Mouse (Mus musculus) liver, embryonic 14.5 days (tissue): Measurements from ENCODE around the gene Amn1. TPM values are rescaled to one million over a fixed set of nuclear protein-coding genes. Genes with fewer than 3 reads are reported as not detected.

ENCODE experiments used
- ATAC-seq: fragments of 200-750 bp; cut with Nextera tagmentation; 2 replicates; pipeline ENCODE4 v1.8.0; 2017; ENCODE audit warnings: moderate number of reproducible peaks, mild to moderate bottlenecking, moderate library complexity; ENCODE audit not compliant: insufficient read depth
- DNase-seq, 3 experiments: peaks; one replicate each; pipeline ENCODE4 v3.0.0-alpha.2; 2012 to 2013; ENCODE audit warnings: low read depth in 3 of 3, low spot score in 3 of 3
- H3K27ac ChIP-seq: fragments of 300-500 bp; sonication (generic); 2 replicates; pipeline ENCODE4 v1.5.1; 2014; ENCODE audit warnings: moderate library complexity, mild to moderate bottlenecking, control low read depth, inconsistent platforms
- H3K27me3 ChIP-seq: fragments of 300-500 bp; sonication (generic); 2 replicates; pipeline ENCODE4 v1.6.1; 2014; ENCODE audit warnings: mild to moderate bottlenecking, low read length, moderate library complexity; ENCODE audit not compliant: control insufficient read depth, insufficient read depth
- H3K36me3 ChIP-seq: fragments of 300-500 bp; sonication (generic); replicated peaks from 2 replicates; pipeline ENCODE4 v1.6.1; 2014; ENCODE audit warnings: low read depth; ENCODE audit not compliant: control insufficient read depth, insufficient read depth
- H3K4me1 ChIP-seq, 2 experiments: fragments of 200-500 bp in 1 of 2; fragments of 300-500 bp in 1 of 2; sonication (generic) in 1 of 2; replicated peaks; 2 replicates each; pipeline ENCODE4 v1.6.1; 2012 to 2014; ENCODE audit warnings: antibody characterized with exemption in 1 of 2, inconsistent platforms in 1 of 2, low read length in 1 of 2; ENCODE audit not compliant: control insufficient read depth in 2 of 2, insufficient read depth in 2 of 2
- H3K4me2 ChIP-seq: fragments of 300-500 bp; sonication (generic); 2 replicates; pipeline ENCODE4 v1.6.1; 2014; ENCODE audit warnings: low read depth, mild to moderate bottlenecking, control low read depth, moderate library complexity
- H3K4me3 ChIP-seq, 2 experiments: fragments of 200-500 bp in 1 of 2; fragments of 300-500 bp in 1 of 2; sonication (generic) in 1 of 2; 2 replicates each; pipeline ENCODE4 v1.5.1; 2012 to 2014; ENCODE audit warnings: low read depth in 2 of 2, low read length in 2 of 2, mild to moderate bottlenecking in 2 of 2, control low read depth in 1 of 2, inconsistent platforms in 1 of 2, moderate library complexity in 1 of 2; ENCODE audit not compliant: insufficient read depth in 1 of 2
- H3K9ac ChIP-seq: fragments of 300-500 bp; sonication (generic); replicated peaks from 2 replicates; pipeline ENCODE4 v1.6.1; 2014; ENCODE audit warnings: mild to moderate bottlenecking, control low read depth, moderate library complexity
- H3K9me3 ChIP-seq: fragments of 300-500 bp; sonication (generic); 2 replicates; pipeline ENCODE4 v1.6.1; 2016; ENCODE audit warnings: low read length, mixed read lengths; ENCODE audit not compliant: control insufficient read depth
- CTCF ChIP-seq: IDR thresholded peaks from 2 replicates; pipeline ENCODE4 v1.5.1; 2016; ENCODE audit warnings: antibody characterized with exemption, low read depth, control low read depth
- EP300 ChIP-seq: IDR thresholded peaks from 2 replicates; pipeline ENCODE4 v1.6.1; 2016; ENCODE audit warnings: antibody characterized with exemption, low read depth
- WGBS: fragments of 180-500 bp; shearing (Covaris S2); extraction: QIAGEN DNeasy Blood & Tissue Kit; methylation state at CpG from one replicate; pipeline ENCODE4 v1.1.7; 2014; ENCODE audit not compliant: insufficient replicate concordance; 5-methylcytosine and 5-hydroxymethylcytosine counted together
- polyA plus RNA-seq, 2 experiments: library from polyadenylated mRNA; depleted of rRNA in 1 of 2; stranded (reverse) in 1 of 2; unstranded in 1 of 2; fragments of >200 nt; fragmentation: Nextera tagmentation in 1 of 2; extraction: Ambion mirVana in 1 of 2; gene quantifications; 2 replicates each; pipeline versions ENCODE4 v1.2.1 to v1.2.3; 2012 to 2014

The Amn1 gene
- polyA plus RNA-seq, 2 experiments, result 2.9 to 5.2 TPM

DNA sequence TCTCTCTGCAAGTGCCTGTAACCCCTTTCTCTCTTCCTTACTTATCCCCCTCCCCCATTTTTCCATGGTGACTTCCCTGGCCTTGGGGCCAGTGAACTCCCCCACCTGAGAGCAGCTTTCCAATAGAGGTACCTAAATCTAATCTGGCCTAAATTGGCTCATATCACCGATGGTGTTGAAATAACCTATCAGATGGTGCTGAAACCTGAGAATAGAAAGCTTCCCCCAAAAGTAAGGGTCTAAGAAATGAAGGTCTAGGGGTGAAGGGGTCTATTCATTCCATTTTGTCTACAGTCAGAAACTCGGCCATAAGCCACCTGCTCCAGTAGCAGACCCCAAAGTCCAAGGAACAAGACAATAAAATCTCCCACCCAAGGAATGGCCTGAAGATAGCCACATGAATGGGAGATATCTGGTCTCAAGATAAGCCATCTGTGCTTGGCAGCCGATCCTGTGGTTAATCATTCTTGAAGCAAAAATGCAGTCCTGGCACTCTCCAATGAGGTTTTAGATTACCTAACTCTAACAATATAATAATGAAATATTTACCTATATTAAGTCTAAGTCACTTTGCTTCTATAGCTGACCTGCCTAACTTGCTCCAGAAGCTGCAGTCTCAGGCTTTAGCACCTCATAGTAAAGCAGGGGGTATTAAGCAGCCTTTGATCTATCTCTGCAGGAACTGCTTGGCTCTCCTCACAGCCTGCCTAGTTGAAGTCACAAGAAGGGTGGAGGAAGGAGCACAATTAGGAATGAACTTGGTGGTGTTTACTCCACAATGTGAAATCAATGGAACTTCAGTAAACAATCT, 33.3 kb downstream of the Amn1 start:
- Histone ChIP-seq H3K36me3 (no peaks in the 10 kb centered on the region), H3K4me1 (peaks cover 3 to 14% of the 10 kb centered on the region in 2 experiments; a peak in 2 of 4 replicates), H3K27ac (no peak overlapping the region), H3K4me2 (no peak overlapping the region), H3K27me3 (no peaks in the 10 kb centered on the region), H3K9me3 (no peaks in the 10 kb centered on the region), H3K4me3 (no peak overlapping the region), H3K9ac (no peak overlapping the region; the same call in 1 of the 2 replicates)
- no peak for DNase-seq
- WGBS, result 25% methylated on average over 3 of the region's 3 CpGs
- no peak for TF ChIP-seq CTCF
- TF ChIP-seq EP300, result no peak
- no peak for ATAC-seq

DNA sequence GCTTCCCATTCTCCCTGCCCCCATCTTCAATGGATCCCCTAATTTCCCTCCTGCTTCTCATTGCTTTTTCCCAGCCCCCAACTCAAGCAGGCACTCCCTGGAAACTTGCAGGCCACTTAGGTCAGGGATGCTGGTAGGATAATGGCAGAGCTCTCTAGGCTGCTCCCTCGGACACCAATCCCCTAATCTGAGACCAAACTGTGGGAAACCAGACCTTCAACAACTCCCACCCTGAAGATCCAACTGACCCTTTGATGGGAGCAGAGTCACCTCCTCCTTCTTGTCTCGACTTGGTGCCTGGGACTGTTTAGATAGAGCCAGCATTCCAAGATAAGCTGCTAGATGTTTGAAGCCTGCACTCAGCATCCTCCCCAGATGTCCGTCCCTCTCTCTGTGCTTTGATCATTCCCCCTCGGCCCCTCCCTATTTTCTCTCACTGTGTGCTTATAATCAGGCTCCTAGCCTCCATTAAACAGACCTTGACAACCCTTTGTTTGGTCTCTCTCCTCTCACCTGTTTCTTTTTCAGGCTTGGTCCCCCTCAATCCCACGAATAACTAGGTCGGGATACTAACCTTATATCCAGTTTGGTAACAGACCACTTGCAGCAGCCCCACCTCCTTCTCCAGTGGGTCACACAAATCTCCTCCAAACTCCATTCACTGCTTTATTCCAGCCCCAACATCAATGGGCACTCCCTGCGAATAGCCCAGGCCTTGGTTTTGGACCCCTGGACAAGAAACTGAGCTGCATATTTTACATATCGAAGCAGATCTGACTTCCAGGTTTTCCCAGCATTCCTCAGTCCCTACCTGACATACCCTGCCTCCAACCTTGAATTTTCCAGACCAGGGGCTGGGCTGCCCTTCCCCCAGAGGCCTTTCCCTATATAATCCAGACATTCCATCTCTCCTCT, 34.1 kb downstream of the Amn1 start:
- DNase-seq, result no peak

GRCm38 (mm10) chr6:149153473-149154115, 34.9 kb downstream of the Amn1 start:
- DNase-seq, result no peak
- no peak for ATAC-seq
- Histone ChIP-seq H3K4me2 (no peak overlapping the region), H3K27ac (no peak overlapping the region), H3K4me3 (no peak overlapping the region), H3K4me1 (peaks cover 3 to 14% of the 10 kb centered on the region in 2 experiments; a peak in 2 of 4 replicates), H3K9ac (no peak overlapping the region), H3K27me3 (no peaks in the 10 kb centered on the region), H3K9me3 (no peaks in the 10 kb centered on the region), H3K36me3 (no peaks in the 10 kb centered on the region)
- 49% methylated on average over 6 of the region's 6 CpGs for WGBS
- TF ChIP-seq CTCF (no peak), EP300 (no peak)

More for the DNA sequence above, 34.1 kb downstream of the Amn1 start:
- TF ChIP-seq EP300, result no peak
- TF ChIP-seq CTCF, result no peak
- Histone ChIP-seq H3K27me3 (no peaks in the 10 kb centered on the region), H3K9me3 (no peaks in the 10 kb centered on the region), H3K27ac (no peak overlapping the region), H3K36me3 (no peaks in the 10 kb centered on the region), H3K4me1 (peaks cover 3 to 14% of the 10 kb centered on the region in 2 experiments; a peak in 2 of 4 replicates), H3K9ac (no peak overlapping the region), H3K4me2 (no peak overlapping the region), H3K4me3 (no peak overlapping the region)
- ATAC-seq, result 0 out of 2 replicates have a peak, but pooled peaks have one; percentile 6
- 32% methylated on average over 8 of the region's 8 CpGs for WGBS

DNA sequence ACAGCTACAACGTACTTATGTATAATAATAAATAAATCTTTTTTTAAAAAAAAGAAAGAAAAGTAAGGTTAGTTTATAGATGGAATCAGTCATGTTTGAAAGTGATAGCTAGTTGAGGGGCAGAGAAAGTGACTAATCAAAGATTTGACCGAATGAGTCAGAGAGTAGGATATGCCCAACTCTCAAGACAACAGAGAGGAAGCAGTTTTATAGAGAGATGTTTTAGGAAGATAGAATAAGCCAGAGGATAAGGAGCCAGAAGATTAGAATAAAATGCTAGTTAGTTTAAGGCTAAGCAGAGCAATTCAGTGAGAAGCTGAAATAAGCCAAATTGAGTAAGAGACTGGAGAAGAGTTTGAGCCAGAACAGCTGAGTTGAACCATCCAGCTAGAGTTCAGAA, 36.4 kb downstream of the Amn1 start:
- Histone ChIP-seq H3K4me2 (no peak overlapping the region), H3K9me3 (no peaks in the 10 kb centered on the region), H3K27ac (no peak overlapping the region), H3K36me3 (no peaks in the 10 kb centered on the region), H3K4me3 (no peak overlapping the region), H3K9ac (no peak overlapping the region), H3K4me1 (peaks cover 3 to 14% of the 10 kb centered on the region in 2 experiments; a peak in 2 of 4 replicates), H3K27me3 (no peaks in the 10 kb centered on the region)
- no peak for DNase-seq
- no peak for ATAC-seq
- 63% methylated on average over 2 of the region's 2 CpGs for WGBS
- TF ChIP-seq EP300, result no peak
- TF ChIP-seq CTCF, result no peak
